Mouse (Mus musculus): Measurements from ENCODE around the gene Zdhhc5. TPM values are rescaled to one million over a fixed set of nuclear protein-coding genes. Genes with fewer than 3 reads are reported as not detected.

The Zdhhc5 gene
- total and polyA plus RNA-seq, 3 experiments, result 25.4 to 45.5 (median 37.7) TPM

GRCm38 (mm10) chr2:84711898-84712297 lies 3.1 kb downstream of the Zdhhc5 start:
- Histone ChIP-seq H3K36me3 (replicated peaks in 1 of 2; ENCODE audit: control insufficient read depth in 1 of 2, insufficient read depth in 1 of 2, low read length in 1 of 2) (peaks cover 27 to 46% of the 10 kb centered on the region in 2 experiments), H3K9ac (ENCODE audit: insufficient read depth, low read depth) (0 out of 2 replicates have a peak overlapping the region, but pooled peaks have one; percentile 25), H3K4me1 (ENCODE audit: control insufficient read depth in 1 of 2, insufficient read depth in 2 of 2) (peaks cover 0 to 30% of the 10 kb centered on the region in 2 experiments; a peak in 2 of 4 replicates), H3K27ac (ENCODE audit: insufficient read depth, low read depth) (no peak overlapping the region), H3K79me2 (replicated peaks; ENCODE audit: control insufficient read depth, extremely low read depth, insufficient read depth, poor library complexity, severe bottlenecking) (peaks cover 53% of the 10 kb centered on the region), H3K4me2 (ENCODE audit: insufficient read depth, low read depth, poor library complexity, severe bottlenecking) (no peak overlapping the region), H3K4me3 (replicated peaks in 1 of 3; ENCODE audit: low read depth in 2 of 3, low read length in 2 of 3, poor library complexity in 1 of 3) (no peak overlapping the region), H3K9me3 (replicated peaks; ENCODE audit: low read length) (no peaks in the 10 kb centered on the region), H3K27me3 (replicated peaks) (no peaks in the 10 kb centered on the region)
- in situ Hi-C loops (cut with MboI; ENCODE audit: low pct_ligation_motif_present, low pct_unique_long_range_greater_than_20kb, low sequenced_read_pairs), result no loop called here
- dilution Hi-C loops (cut with MboI; ENCODE audit: extremely low pct_ligation_motif_present, extremely low pct_unique_long_range_greater_than_20kb, low sequenced_read_pairs), result no loop called here
- TF ChIP-seq JUN (IDR thresholded peaks at IDR 0.05; ENCODE audit: insufficient read depth, low read depth, low read length) (no peak), ELF1 (IDR thresholded peaks at IDR 0.05; ENCODE audit: low read depth, low read length) (no peak), POLR2A (IDR thresholded peaks at IDR 0.05; ENCODE audit: low read depth, low read length) (no peak), RAD21 (IDR thresholded peaks at IDR 0.05; ENCODE audit: low read depth, low read length) (no peak), CHD1 (IDR thresholded peaks at IDR 0.05; ENCODE audit: low read depth, low read length) (no peak), ZNF384 (IDR thresholded peaks at IDR 0.05; ENCODE audit: low read depth, low read length) (peak; percentile 79)
- no peak for DNase-seq (ENCODE audit: extremely low read depth)

- Histone ChIP-seq H3K27ac (ENCODE audit: insufficient read depth, low read depth) (no peak overlapping the region), H3K27me3 (replicated peaks) (no peaks in the 10 kb centered on the region), H3K4me3 (replicated peaks in 1 of 3; ENCODE audit: low read depth in 2 of 3, low read length in 2 of 3, poor library complexity in 1 of 3) (no peak overlapping the region), H3K4me1 (ENCODE audit: control insufficient read depth in 1 of 2, insufficient read depth in 2 of 2) (peaks cover 0 to 36% of the 10 kb centered on the region in 2 experiments; a peak in 3 of 4 replicates), H3K9me3 (replicated peaks; ENCODE audit: low read length) (no peaks in the 10 kb centered on the region), H3K79me2 (replicated peaks; ENCODE audit: control insufficient read depth, extremely low read depth, insufficient read depth, poor library complexity, severe bottlenecking) (peaks cover 40% of the 10 kb centered on the region), H3K4me2 (ENCODE audit: insufficient read depth, low read depth, poor library complexity, severe bottlenecking) (no peak overlapping the region), H3K36me3 (replicated peaks in 1 of 2; ENCODE audit: control insufficient read depth in 1 of 2, insufficient read depth in 1 of 2, low read length in 1 of 2) (peaks cover 33 to 79% of the 10 kb centered on the region in 2 experiments), H3K9ac (ENCODE audit: insufficient read depth, low read depth) (no peak overlapping the region)
- in situ Hi-C loops (cut with MboI; ENCODE audit: low pct_ligation_motif_present, low pct_unique_long_range_greater_than_20kb, low sequenced_read_pairs), result no loop called here
- TF ChIP-seq EP300 (IDR thresholded peaks at IDR 0.05; ENCODE audit: low read length) (no peak), CHD2 (IDR thresholded peaks at IDR 0.05; ENCODE audit: low read length) (no peak), KAT2A (IDR thresholded peaks at IDR 0.05; ENCODE audit: insufficient replicate concordance, low read length) (no peak), SMC3 (IDR thresholded peaks at IDR 0.05; ENCODE audit: low read depth, low read length) (no peak), TBP (conservative IDR thresholded peaks at IDR 0.05; ENCODE audit: low read depth, low read length) (no peak), ZKSCAN1 (IDR thresholded peaks at IDR 0.05; ENCODE audit: borderline replicate concordance, low read depth, low read length) (no peak)
- dilution Hi-C loops (cut with MboI; ENCODE audit: extremely low pct_ligation_motif_present, extremely low pct_unique_long_range_greater_than_20kb, low sequenced_read_pairs), result no loop called here
- no peak for DNase-seq (ENCODE audit: extremely low read depth)
These were observed 7.5 kb downstream of the Zdhhc5 start for GRCm38 (mm10) chr2:84707523-84707922.

- Histone ChIP-seq H3K4me2 (ENCODE audit: insufficient read depth, low read depth, poor library complexity, severe bottlenecking) (no peak overlapping the region), H3K79me2 (replicated peaks; ENCODE audit: control insufficient read depth, extremely low read depth, insufficient read depth, poor library complexity, severe bottlenecking) (peaks cover 33% of the 10 kb centered on the region), H3K9ac (ENCODE audit: insufficient read depth, low read depth) (no peak overlapping the region), H3K9me3 (replicated peaks; ENCODE audit: low read length) (no peaks in the 10 kb centered on the region), H3K27ac (ENCODE audit: insufficient read depth, low read depth) (no peak overlapping the region), H3K27me3 (replicated peaks) (no peaks in the 10 kb centered on the region), H3K36me3 (replicated peaks in 1 of 2; ENCODE audit: control insufficient read depth in 1 of 2, insufficient read depth in 1 of 2, low read length in 1 of 2) (peaks cover 33 to 81% of the 10 kb centered on the region in 2 experiments), H3K4me3 (replicated peaks in 1 of 3; ENCODE audit: low read depth in 2 of 3, low read length in 2 of 3, poor library complexity in 1 of 3) (no peak overlapping the region), H3K4me1 (ENCODE audit: control insufficient read depth in 1 of 2, insufficient read depth in 2 of 2) (peaks cover 0 to 30% of the 10 kb centered on the region in 2 experiments; a peak in 3 of 4 replicates)
- dilution Hi-C loops (cut with MboI; ENCODE audit: extremely low pct_ligation_motif_present, extremely low pct_unique_long_range_greater_than_20kb, low sequenced_read_pairs) (no loop called here), in situ Hi-C loops (cut with MboI; ENCODE audit: low pct_ligation_motif_present, low pct_unique_long_range_greater_than_20kb, low sequenced_read_pairs) (no loop called here)
- no peak for TF ChIP-seq NRF1 (IDR thresholded peaks at IDR 0.05; ENCODE audit: low read depth, low read length)
- TF ChIP-seq NELFE (IDR thresholded peaks at IDR 0.05; ENCODE audit: low read depth, low read length), result no peak
- no peak for TF ChIP-seq USF2 (conservative IDR thresholded peaks at IDR 0.05; ENCODE audit: low read depth, low read length)
- no peak for DNase-seq (ENCODE audit: extremely low read depth)
These were observed 9.7 kb downstream of the Zdhhc5 start for GRCm38 (mm10) chr2:84705295-84705694.

Data from CH12.LX (cell line).